14 mouse cellular contexts compared by ENCODE assay signal in the genomic region with DNA sequence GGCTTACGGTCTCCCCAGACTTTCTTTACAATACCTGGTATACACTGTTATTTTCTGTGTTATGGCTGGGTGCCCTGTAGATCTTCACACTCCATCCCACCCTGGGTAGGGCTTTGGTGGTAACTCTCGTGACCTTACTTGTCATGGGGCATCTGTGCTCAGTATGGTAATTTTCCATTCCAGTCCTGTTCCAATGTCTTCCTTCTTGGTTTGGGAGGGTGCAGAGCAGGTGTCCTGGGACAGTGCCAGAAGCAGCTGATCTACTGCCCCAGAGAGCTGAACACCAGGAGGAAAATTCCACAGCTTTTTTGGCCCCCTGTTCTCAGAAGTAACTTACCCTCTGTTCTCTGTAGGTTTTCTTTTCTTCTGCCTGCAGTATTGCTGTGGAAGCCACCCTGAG. TPM values are rescaled to one million over a fixed set of nuclear protein-coding genes. Genes with fewer than 3 reads are reported as not detected.
DNase-seq lines count a peak whose midpoint lies in the region.
"Had no signal": no experiment of that assay in that cellular context is flagged by ENCODE, and none has a peak within 500 bp of the region (broad histone marks: within the 10 kb centered on the region; RNA-seq: fewer than 3 reads in every experiment).

No protein-coding gene starts in this region.

- peak; percentile 60 for DNase-seq in adrenal gland, adult 2 months
- DNase-seq in adrenal gland, postnatal 14 days = no peak
- peak; percentile 30 for DNase-seq in gastrocnemius, adult 18-20 months (ENCODE audit: low spot score)
- DNase-seq in gastrocnemius, postnatal 4 days (ENCODE audit: low spot score in 2 of 2) = no peak
- DNase-seq in kidney, postnatal 36 days = peak; percentile 24
- DNase-seq in kidney, adult 9 months = no peak
- DNase-seq in skeletal muscle tissue, adult 2 months (ENCODE audit: low read depth, low spot score) = peak; percentile 12
- DNase-seq in lung, postnatal 36 days = no peak
- DNase-seq: gastrocnemius, postnatal 14 days; heart, postnatal 4 days; liver, postnatal 0 days; lung, postnatal 10 days; right cerebral cortex, adult 18-20 months; thymus, postnatal 4 days had no signal

RNA-seq across cellular contexts. Expression of a gene that starts 19.1 kb away (rescaled TPM):
- 10 to 100 TPM; 30.5 to 32.9 TPM for total RNA-seq in adrenal gland, adult 2 months (2021)
- polyA plus RNA-seq in adrenal gland, adult 2 months (2012; rRNA removed) = 28.8 and 43.3 TPM in 2 replicates
- total RNA-seq in adrenal gland, postnatal 14 days (2021) = 26.5 and 28.1 TPM in 2 replicates
- 10 to 100 TPM; 22.9 to 23.0 TPM for total RNA-seq in gastrocnemius, adult 18-20 months (2021)
- total RNA-seq in gastrocnemius, postnatal 4 days (2021) = 10 to 100 TPM; 20.3 to 20.5 TPM

RNA-seq across cellular contexts. Expression of a gene that starts 47.0 kb away (rescaled TPM):
- total RNA-seq in adrenal gland, adult 2 months (2021) = 10 to 100 TPM; 49.5 to 58.3 TPM
- polyA plus RNA-seq in adrenal gland, adult 2 months (2012; rRNA removed) = 87.7 and 90.7 TPM in 2 replicates
- total RNA-seq in adrenal gland, postnatal 14 days (2021) = 39.3 and 51.3 TPM in 2 replicates
- total RNA-seq in gastrocnemius, adult 18-20 months (2021) = 10 to 100 TPM; 46.8 to 62.9 TPM
- 10 to 100 TPM; 81.1 to 93.7 TPM for total RNA-seq in gastrocnemius, postnatal 4 days (2021)

Comparison
In these comparisons a context has a peak if more than half of its experiments do, and no peak if none do; other contexts are left out.
1. DNase-seq: peak in adrenal gland, adult 2 months (single experiment), gastrocnemius, adult 18-20 months (single experiment), kidney, postnatal 36 days (2 of 2) and skeletal muscle tissue, adult 2 months (single experiment); none in adrenal gland, postnatal 14 days (single experiment), gastrocnemius, postnatal 4 days (0 of 2), kidney, adult 9 months (single experiment) and lung, postnatal 36 days (single experiment).